Mouse (Mus musculus) hematopoietic multipotent progenitor cell, adult 10-12 weeks (in vitro differentiated cells): ENCODE measurements around the gene Mdk. TPM values are rescaled to one million over a fixed set of nuclear protein-coding genes. Genes with fewer than 3 reads are reported as not detected.

Experiments
- polyA plus RNA-seq: library from polyadenylated mRNA; stranded (reverse); fragments of >175 nt; gene quantifications from 2 replicates; pipeline ENCODE4 v1.2.3, GENCODE M21; 2012; ENCODE audit warnings: low replicate concordance

Mdk gene
- polyA plus RNA-seq = 8.2 and 9.8 TPM in 2 replicates

GRCm38 (mm10) chr2:91932160-91932711 is at the start of gene Mdk:
Mdk (minus strand) TSS chr2:91932297.

GRCm38 (mm10) chr2:91975581-91976541 is 43.8 kb upstream of the Mdk start, which contains the start of gene Dgkz:
Dgkz (minus strand) TSS chr2:91975864.

GRCm38 (mm10) chr2:91945483-91945882 is 13.4 kb upstream of the Mdk start, which contains the start of gene Gm9821:
Gm9821 (plus strand) TSS chr2:91945703.

GRCm38 (mm10) chr2:91926949-91927348 is 5.1 kb downstream of the Mdk start, which contains the start of gene Chrm4:
Chrm4 (plus strand) TSS chr2:91927249.

Other genes with a start within 250 kb of the Mdk start
- 34.7 and 41.6 TPM in 2 replicates for gene Atg13, start 221.7 kb downstream of the Mdk start, polyA plus RNA-seq
- 1.2 and 2.2 TPM in 2 replicates for gene Harbi1, start 221.4 kb downstream of the Mdk start, polyA plus RNA-seq
- 35.8 and 49.0 TPM in 2 replicates for gene Ambra1, start 202.2 kb downstream of the Mdk start, polyA plus RNA-seq
- gene Chrm4, start 5.0 kb downstream of the Mdk start, polyA plus RNA-seq = 0.13 and 0.59 TPM in 2 replicates
- not detected in 2 replicates for gene Gm9821, start 13.4 kb upstream of the Mdk start, polyA plus RNA-seq
- gene Dgkz, start 43.6 kb upstream of the Mdk start, polyA plus RNA-seq = 253 and 376 TPM in 2 replicates
- gene Creb3l1, start 92.2 kb upstream of the Mdk start, polyA plus RNA-seq = 1.6 and 2.9 TPM in 2 replicates
- 28.3 and 73.6 TPM in 2 replicates for gene Phf21a, start 160.8 kb upstream of the Mdk start, polyA plus RNA-seq